ENCODE assay signal across 10 mouse cellular contexts in the genomic region with DNA sequence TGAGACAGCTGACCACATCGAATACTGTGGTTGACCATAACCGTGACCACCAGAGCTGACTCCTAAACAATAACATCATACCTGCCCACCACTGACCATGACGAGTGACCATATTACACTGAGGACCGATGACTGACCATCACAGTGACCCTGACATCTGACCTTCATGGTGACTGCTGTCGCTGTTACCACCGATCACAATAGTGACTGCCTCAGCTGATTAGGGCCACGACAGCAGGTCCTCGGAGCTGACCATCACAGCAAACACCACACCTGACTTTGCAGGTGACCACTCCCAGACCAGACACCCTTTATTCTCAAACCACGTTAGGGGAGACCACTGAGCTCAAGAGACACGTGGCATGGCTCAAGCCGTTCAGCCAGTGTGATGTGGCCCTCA. TPM values are rescaled to one million over a fixed set of nuclear protein-coding genes. Genes with fewer than 3 reads are reported as not detected.
DNase-seq lines count a peak whose midpoint lies in the region; ATAC-seq and TF ChIP-seq lines count a peak whose summit lies in the region.
"Had no signal": no experiment of that assay in that cellular context is flagged by ENCODE, and none has a peak within 500 bp of the region (broad histone marks: within the 10 kb centered on the region; RNA-seq: fewer than 3 reads in every experiment).

No protein-coding gene starts in this region.

- TF ChIP-seq CTCF in intestine, postnatal 0 days (IDR thresholded peaks at IDR 0.05; ENCODE audit: low read depth), result no peak
- no peak for TF ChIP-seq CTCF in layer of hippocampus, adult 2 months (conservative IDR thresholded peaks at IDR 0.05)

- no peak for DNase-seq in heart, adult 18-20 months
- DNase-seq in right cerebral cortex, postnatal 14 days, result peak; percentile 2
- no peak for DNase-seq in right cerebral cortex, postnatal 36 days (ENCODE audit: low spot score in 2 of 2)
- peak; percentile 24 for DNase-seq in testis, postnatal 14 days (ENCODE audit: low spot score)
- no peak for DNase-seq in layer of hippocampus, adult 2 months (ENCODE audit: low spot score in 2 of 2)

- no peak overlapping the region for H3K4me2 ChIP-seq in heart, embryonic 12.5 days
- no peak overlapping the region for H3K4me2 ChIP-seq in intestine, postnatal 0 days (replicated peaks; ENCODE audit: low read depth)

- H3K27ac ChIP-seq in heart, embryonic 12.5 days (ENCODE audit: poor library complexity, severe bottlenecking), result no peak overlapping the region
- H3K27ac ChIP-seq in intestine, postnatal 0 days (ENCODE audit: low read depth, low read length), result peak overlapping the region; percentile 88
- no peak overlapping the region for H3K27ac ChIP-seq in layer of hippocampus, adult 2 months
- H3K27ac ChIP-seq: macrophage had no signal

- 0 out of 2 replicates have a peak overlapping the region, but pooled peaks have one; percentile 13 for H3K9ac ChIP-seq in heart, embryonic 12.5 days
- H3K9ac ChIP-seq in intestine, postnatal 0 days (ENCODE audit: low read depth, low read length), result no peak overlapping the region

- no peak overlapping the region for H3K4me3 ChIP-seq in heart, embryonic 12.5 days
- H3K4me3 ChIP-seq in intestine, postnatal 0 days (ENCODE audit: low read depth, low read length), result no peak overlapping the region
- no peak overlapping the region for H3K4me3 ChIP-seq in layer of hippocampus, adult 2 months

- 79% methylated on average over 11 of the region's 11 CpGs for WGBS in heart, embryonic 12.5 days
- whole genome bisulfite sequencing in intestine, postnatal 0 days, result 81% methylated on average over 11 of the region's 11 CpGs

- no peak for ATAC-seq in heart, embryonic 12.5 days (ENCODE audit: insufficient number of reproducible peaks, low FRiP score)
- no peak for ATAC-seq in intestine, postnatal 0 days
- ATAC-seq: forebrain, embryonic 14.5 days had no signal

- no peaks in the 10 kb centered on the region for H3K36me3 ChIP-seq in heart, embryonic 12.5 days
- no peaks in the 10 kb centered on the region for H3K36me3 ChIP-seq in intestine, postnatal 0 days (ENCODE audit: control insufficient read depth, insufficient read depth)

- peaks cover 32% of the 10 kb centered on the region for H3K4me1 ChIP-seq in heart, embryonic 12.5 days (replicated peaks)
- H3K4me1 ChIP-seq in intestine, postnatal 0 days (replicated peaks; ENCODE audit: control insufficient read depth, insufficient read depth, low read length), result 0 out of 2 replicates have a peak, but pooled peaks cover 6% of the 10 kb centered on the region

- no peaks in the 10 kb centered on the region for H3K9me3 ChIP-seq in heart, embryonic 12.5 days (replicated peaks)
- H3K9me3 ChIP-seq in intestine, postnatal 0 days (ENCODE audit: control insufficient read depth), result no peaks in the 10 kb centered on the region

- no peaks in the 10 kb centered on the region for H3K27me3 ChIP-seq in heart, embryonic 12.5 days (replicated peaks)
- no peaks in the 10 kb centered on the region for H3K27me3 ChIP-seq in intestine, postnatal 0 days (replicated peaks; ENCODE audit: control insufficient read depth, insufficient read depth, low read length)

RNA-seq across cellular contexts. Expression of gene Ptgis, which starts 51.3 kb away (rescaled TPM):
- polyA plus RNA-seq in heart, embryonic 12.5 days (2016; fragmentation: Nextera tagmentation; extraction: Ambion mirVana), result 22.5 and 22.9 TPM in 2 replicates
- 10 to 100 TPM; 11.2 to 13.0 TPM for total RNA-seq in heart, adult 18-20 months (2021)
- 8.9 and 9.5 TPM in 2 replicates for polyA plus RNA-seq in intestine, postnatal 0 days (2015; fragmentation: Nextera tagmentation; extraction: Ambion mirVana)
- under 1 TPM; 0.72 to 0.81 TPM for total RNA-seq in layer of hippocampus, adult 2 months (2021)
- total RNA-seq: granulocyte monocyte progenitor cell, adult 5-6 weeks had no signal
- polyA plus RNA-seq: macrophage had no signal

RNA-seq across cellular contexts. Expression of gene B4galt5, which starts 57.3 kb away (rescaled TPM):
- polyA plus RNA-seq in heart, embryonic 12.5 days (2016; fragmentation: Nextera tagmentation; extraction: Ambion mirVana), result 14.9 and 21.1 TPM in 2 replicates
- total RNA-seq in heart, adult 18-20 months (2021), result 10 to 100 TPM; 12.0 to 13.6 TPM
- 22.4 and 26.6 TPM in 2 replicates for polyA plus RNA-seq in intestine, postnatal 0 days (2015; fragmentation: Nextera tagmentation; extraction: Ambion mirVana)
- 10 to 100 TPM; 38.1 to 43.9 TPM for total RNA-seq in layer of hippocampus, adult 2 months (2021)

Comparison
In these comparisons a context has a peak if more than half of its experiments do, and no peak if none do; other contexts are left out.
1. DNase-seq: peak in right cerebral cortex, postnatal 14 days (single experiment) and testis, postnatal 14 days (single experiment); none in heart, adult 18-20 months (0 of 2), right cerebral cortex, postnatal 36 days (0 of 2) and layer of hippocampus, adult 2 months (0 of 2).
2. RNA of gene Ptgis, which starts 51.3 kb away (total RNA-seq): 11.2 to 13.0 TPM in heart, adult 18-20 months; 0.72 to 0.81 TPM in layer of hippocampus, adult 2 months; every median in the first group is over 4 times any median in the second.